ENCODE assay signal across 19 mouse cellular contexts in the genomic region with DNA sequence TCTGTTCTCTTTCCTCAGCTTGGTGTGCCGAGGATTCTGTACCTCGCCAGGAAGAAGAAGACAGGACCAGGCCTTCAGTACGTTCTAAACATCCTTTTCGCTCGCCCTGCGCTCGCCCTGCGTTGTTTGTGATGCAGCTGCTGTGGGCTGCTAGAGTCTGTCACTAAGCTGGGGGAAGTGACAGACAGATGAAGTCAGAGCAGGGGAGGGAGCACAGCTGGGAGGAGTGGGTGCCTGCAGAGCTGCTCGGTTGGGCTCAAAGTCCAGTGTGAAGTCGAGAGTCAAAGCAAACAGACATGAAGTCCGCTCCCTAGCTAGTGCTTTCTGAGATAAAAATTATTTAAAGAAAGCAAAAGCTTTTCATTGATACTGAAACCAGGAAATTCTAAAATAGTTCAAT. TPM values are rescaled to one million over a fixed set of nuclear protein-coding genes. Genes with fewer than 3 reads are reported as not detected.
DNase-seq lines count a peak whose midpoint lies in the region; ATAC-seq lines count a peak whose summit lies in the region.
"Had no signal": no experiment of that assay in that cellular context is flagged by ENCODE, and none has a peak within 500 bp of the region (broad histone marks: within the 10 kb centered on the region; RNA-seq: fewer than 3 reads in every experiment).

No protein-coding gene starts in this region.

- H3K27me3 ChIP-seq in kidney, embryonic 14.5 days (ENCODE audit: control insufficient read depth, insufficient read depth, low read length), result no peaks in the 10 kb centered on the region
- no peaks in the 10 kb centered on the region for H3K27me3 ChIP-seq in liver, embryonic 11.5 days (replicated peaks; ENCODE audit: control insufficient read depth, insufficient read depth, low read length)
- no peaks in the 10 kb centered on the region for H3K27me3 ChIP-seq in stomach, embryonic 15.5 days (replicated peaks)
- H3K27me3 ChIP-seq: embryonic facial prominence, embryonic 12.5 days; neural tube, embryonic 15.5 days had no signal

- no peak overlapping the region for H3K27ac ChIP-seq in kidney, embryonic 14.5 days (ENCODE audit: low read depth, low read length)
- no peak overlapping the region; the same call in 1 of the 2 replicates for H3K27ac ChIP-seq in liver, embryonic 11.5 days (ENCODE audit: low read depth, low read length)
- H3K27ac ChIP-seq in stomach, embryonic 15.5 days, result peak overlapping the region; percentile 23; the same call in 1 of the 2 replicates
- H3K27ac ChIP-seq: embryonic facial prominence, embryonic 12.5 days; neural tube, embryonic 15.5 days had no signal

- H3K9ac ChIP-seq in kidney, embryonic 14.5 days (ENCODE audit: low read depth, low read length), result no peak overlapping the region
- no peak overlapping the region for H3K9ac ChIP-seq in liver, embryonic 11.5 days (ENCODE audit: low read depth, low read length)
- H3K9ac ChIP-seq in stomach, embryonic 15.5 days, result no peak overlapping the region
- H3K9ac ChIP-seq: embryonic facial prominence, embryonic 12.5 days; neural tube, embryonic 15.5 days had no signal

- DNase-seq in kidney, adult 11 months, result peak; percentile 61
- peak; percentile 57 for DNase-seq in kidney, adult 9 months
- no peak for DNase-seq in liver, embryonic 11.5 days (ENCODE audit: low spot score)
- no peak for DNase-seq in cerebellum, adult 9-11 months
- DNase-seq in neural tube, embryonic 10.5 days (ENCODE audit: extremely low spot score, low spot score), result no peak
- DNase-seq: adrenal gland, postnatal 14 days; cerebellum, postnatal 36 days; gastrocnemius, postnatal 10 days; heart, postnatal 4 days; lung, adult 18-20 months; retina, postnatal 1 day; thymus, adult 18-20 months had no signal

- H3K4me3 ChIP-seq in kidney, embryonic 14.5 days (ENCODE audit: low read length), result no peak overlapping the region
- H3K4me3 ChIP-seq in liver, embryonic 11.5 days (ENCODE audit: low read depth, low read length), result no peak overlapping the region
- H3K4me3 ChIP-seq in stomach, embryonic 15.5 days (replicated peaks), result no peak overlapping the region
- H3K4me3 ChIP-seq: embryonic facial prominence, embryonic 12.5 days; neural tube, embryonic 15.5 days had no signal

- ATAC-seq in kidney, embryonic 14.5 days (ENCODE audit: low FRiP score, low TSS enrichment), result no peak
- peak; percentile 61; the same call in 1 of the 2 replicates for ATAC-seq in liver, embryonic 11.5 days (replicated peaks; ENCODE audit: low FRiP score)
- peak; percentile 73 for ATAC-seq in stomach, embryonic 15.5 days (ENCODE audit: insufficient read depth, low FRiP score, low read depth)
- no peak for ATAC-seq in megakaryocyte progenitor cell, adult 5-6 weeks (replicated peaks; ENCODE audit: poor library complexity)
- ATAC-seq: forebrain, embryonic 14.5 days had no signal

- no peak overlapping the region for H3K4me2 ChIP-seq in kidney, embryonic 14.5 days (replicated peaks; ENCODE audit: low read depth, low read length)
- no peak overlapping the region for H3K4me2 ChIP-seq in liver, embryonic 11.5 days
- H3K4me2 ChIP-seq in stomach, embryonic 15.5 days, result no peak overlapping the region
- H3K4me2 ChIP-seq: embryonic facial prominence, embryonic 12.5 days; heart, embryonic 11.5 days; neural tube, embryonic 15.5 days had no signal

- H3K36me3 ChIP-seq in kidney, embryonic 14.5 days (ENCODE audit: control insufficient read depth, insufficient read depth, low read length), result peaks cover 66% of the 10 kb centered on the region
- H3K36me3 ChIP-seq in liver, embryonic 11.5 days (ENCODE audit: control insufficient read depth, insufficient read depth, low read length), result peaks cover 37% of the 10 kb centered on the region
- peaks cover 24% of the 10 kb centered on the region for H3K36me3 ChIP-seq in stomach, embryonic 15.5 days

- H3K9me3 ChIP-seq in kidney, embryonic 14.5 days (ENCODE audit: control insufficient read depth, low read length), result no peaks in the 10 kb centered on the region
- H3K9me3 ChIP-seq in liver, embryonic 11.5 days (ENCODE audit: control insufficient read depth, low read length), result no peaks in the 10 kb centered on the region
- H3K9me3 ChIP-seq in stomach, embryonic 15.5 days, result no peaks in the 10 kb centered on the region
- H3K9me3 ChIP-seq: embryonic facial prominence, embryonic 12.5 days; neural tube, embryonic 15.5 days had no signal

- 0 out of 2 replicates have a peak, but pooled peaks cover 7% of the 10 kb centered on the region for H3K4me1 ChIP-seq in kidney, embryonic 14.5 days (ENCODE audit: control insufficient read depth, insufficient read depth, low read length)
- no peaks in the 10 kb centered on the region for H3K4me1 ChIP-seq in liver, embryonic 11.5 days (replicated peaks; ENCODE audit: control insufficient read depth, insufficient read depth, low read length)
- 0 out of 2 replicates have a peak, but pooled peaks cover 3% of the 10 kb centered on the region for H3K4me1 ChIP-seq in stomach, embryonic 15.5 days

- 88% methylated on average over 11 of the region's 11 CpGs for WGBS in kidney, embryonic 14.5 days
- WGBS in liver, embryonic 11.5 days, result 77% methylated on average over 11 of the region's 11 CpGs
- 77% methylated on average over 11 of the region's 11 CpGs for WGBS in stomach, embryonic 15.5 days

RNA-seq across cellular contexts. Expression of gene Zfp568, which starts 5.3 kb away (rescaled TPM):
- 13.4 and 26.6 TPM in 2 replicates for polyA plus RNA-seq in kidney, embryonic 14.5 days (2014; fragmentation: Nextera tagmentation; extraction: Ambion mirVana)
- polyA plus RNA-seq in liver, embryonic 11.5 days (2014; fragmentation: Nextera tagmentation; extraction: Ambion mirVana), result 23.6 and 25.3 TPM in 2 replicates
- 17.8 and 18.8 TPM in 2 replicates for polyA plus RNA-seq in stomach, embryonic 15.5 days (2015; fragmentation: Nextera tagmentation; extraction: Ambion mirVana)
- total RNA-seq in megakaryocyte progenitor cell, adult 5-6 weeks (2015), result 17.2 and 22.3 TPM in 2 replicates
- total RNA-seq in megakaryocyte progenitor cell, adult 5-6 weeks (2017), result 38.4 and 53.5 TPM in 2 replicates

RNA-seq across cellular contexts. Expression of gene Zfp74, which starts 35.1 kb away (rescaled TPM):
- 7.2 and 11.0 TPM in 2 replicates for polyA plus RNA-seq in kidney, embryonic 14.5 days (2014; fragmentation: Nextera tagmentation; extraction: Ambion mirVana)
- polyA plus RNA-seq in liver, embryonic 11.5 days (2014; fragmentation: Nextera tagmentation; extraction: Ambion mirVana), result 6.7 and 7.0 TPM in 2 replicates
- polyA plus RNA-seq in stomach, embryonic 15.5 days (2015; fragmentation: Nextera tagmentation; extraction: Ambion mirVana), result 9.2 and 10.2 TPM in 2 replicates
- total RNA-seq in megakaryocyte progenitor cell, adult 5-6 weeks (2015), result 14.5 and 19.5 TPM in 2 replicates
- 7.2 and 8.0 TPM in 2 replicates for total RNA-seq in megakaryocyte progenitor cell, adult 5-6 weeks (2017)

Comparison
In these comparisons a context has a peak if more than half of its experiments do, and no peak if none do; other contexts are left out.
1. DNase-seq: peak in kidney, adult 11 months (single experiment) and kidney, adult 9 months (single experiment); none in liver, embryonic 11.5 days (single experiment), cerebellum, adult 9-11 months (single experiment) and neural tube, embryonic 10.5 days (single experiment).
2. ATAC-seq: peak in liver, embryonic 11.5 days (single experiment) and stomach, embryonic 15.5 days (single experiment); none in kidney, embryonic 14.5 days (single experiment) and megakaryocyte progenitor cell, adult 5-6 weeks (single experiment).